Mouse (Mus musculus) neural tube, embryonic 15.5 days (tissue): Measurements from ENCODE around the gene Tbc1d2. TPM values are rescaled to one million over a fixed set of nuclear protein-coding genes. Genes with fewer than 3 reads are reported as not detected.

Experiments used
- ATAC-seq: fragments of 200-750 bp; cut with Nextera tagmentation; 2 replicates; pipeline ENCODE4 v1.8.0; 2017; ENCODE audit warnings: mild to moderate bottlenecking, moderate TSS enrichment, moderate library complexity; ENCODE audit not compliant: low FRiP score
- H3K27ac ChIP-seq: fragments of 300-500 bp; sonication (generic); replicated peaks from 2 replicates; pipeline ENCODE4 v1.5.1; 2015; ENCODE audit warnings: mild to moderate bottlenecking, inconsistent platforms
- H3K27me3 ChIP-seq: fragments of 300-500 bp; sonication (generic); replicated peaks from 2 replicates; pipeline ENCODE4 v1.6.1; 2015; ENCODE audit warnings: inconsistent platforms
- H3K36me3 ChIP-seq: fragments of 300-500 bp; sonication (generic); 2 replicates; pipeline ENCODE4 v1.6.1; 2015; ENCODE audit warnings: inconsistent platforms
- H3K4me1 ChIP-seq: fragments of 300-500 bp; sonication (generic); 2 replicates; pipeline ENCODE4 v1.6.1; 2015; ENCODE audit warnings: inconsistent platforms
- H3K4me2 ChIP-seq: fragments of 300-500 bp; sonication (generic); 2 replicates; pipeline ENCODE4 v1.6.1; 2015; ENCODE audit warnings: inconsistent platforms, mild to moderate bottlenecking, moderate library complexity
- H3K4me3 ChIP-seq: fragments of 300-500 bp; sonication (generic); replicated peaks from 2 replicates; pipeline ENCODE4 v1.5.1; 2015; ENCODE audit warnings: mild to moderate bottlenecking, inconsistent platforms
- H3K9ac ChIP-seq: fragments of 300-500 bp; sonication (generic); replicated peaks from 2 replicates; pipeline ENCODE4 v1.6.1; 2015; ENCODE audit warnings: mild to moderate bottlenecking, inconsistent platforms
- H3K9me3 ChIP-seq: fragments of 300-500 bp; sonication (generic); replicated peaks from 2 replicates; pipeline ENCODE4 v1.6.1; 2016; ENCODE audit warnings: inconsistent platforms
- WGBS: fragments of 180-500 bp; shearing (Covaris S2); methylation state at CpG from one replicate; pipeline ENCODE4 v1.1.7; 2015; ENCODE audit warnings: mixed read lengths; 5-methylcytosine and 5-hydroxymethylcytosine counted together
- polyA plus RNA-seq: library from polyadenylated mRNA; unstranded; fragments of >200 nt; fragmentation: Nextera tagmentation; extraction: Ambion mirVana; gene quantifications from 2 replicates; pipeline ENCODE4 v1.2.1, GENCODE M21; 2015

The Tbc1d2 gene
- polyA plus RNA-seq, 1 experiment from 2014 or later: 0.73 TPM

DNA sequence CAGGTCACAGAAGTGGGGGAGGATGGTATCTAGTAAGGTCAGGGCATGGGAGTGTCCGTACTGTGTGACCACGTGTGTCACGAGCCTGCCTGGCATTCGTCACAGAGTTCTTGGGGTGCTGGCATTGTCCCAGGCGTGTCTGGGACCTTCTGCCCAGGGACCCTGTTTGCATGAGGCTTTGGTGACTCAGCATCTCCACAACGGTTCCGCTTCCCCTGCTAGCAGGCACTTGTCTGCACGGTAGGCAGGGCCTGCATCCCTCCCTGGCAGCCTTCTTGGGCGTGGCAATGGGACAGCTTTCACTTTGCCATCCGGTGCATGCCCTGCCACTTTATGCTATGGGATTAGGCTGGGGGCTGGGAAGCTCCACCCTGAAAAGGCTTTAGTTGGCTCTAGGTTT is 86.2 kb downstream of the Tbc1d2 start:
- H3K36me3 ChIP-seq: no peaks in the 10 kb centered on the region
- H3K27me3 ChIP-seq: no peaks in the 10 kb centered on the region
- H3K27ac ChIP-seq: no peak overlapping the region
- no peaks in the 10 kb centered on the region for H3K9me3 ChIP-seq
- H3K4me1 ChIP-seq: no peaks in the 10 kb centered on the region
- 79% methylated on average over 10 of the region's 10 CpGs for WGBS
- ATAC-seq: no peak
- no peak overlapping the region for H3K9ac ChIP-seq
- H3K4me2 ChIP-seq: no peak overlapping the region
- H3K4me3 ChIP-seq: no peak overlapping the region

DNA sequence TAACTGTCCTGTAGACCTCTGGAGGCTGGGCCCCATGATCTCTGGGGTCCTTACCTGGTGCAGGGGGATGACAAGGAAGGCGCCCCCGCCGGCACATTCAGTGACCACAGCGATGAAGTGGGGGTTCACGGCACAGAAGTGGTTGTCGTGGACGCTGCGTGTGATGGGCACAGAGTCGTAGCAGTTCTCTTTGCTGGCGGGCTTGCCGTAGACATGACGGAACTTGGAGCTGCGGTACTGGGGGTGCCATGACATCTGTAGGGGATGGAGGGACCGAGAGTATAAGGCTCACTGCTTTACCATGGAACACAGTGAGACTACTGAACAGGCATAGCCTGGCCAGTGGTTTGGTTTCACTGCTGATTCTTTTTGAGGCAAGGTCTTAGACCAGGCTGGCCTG is 87.2 kb downstream of the Tbc1d2 start:
- H3K36me3 ChIP-seq: no peaks in the 10 kb centered on the region
- no peak overlapping the region for H3K4me2 ChIP-seq
- no peaks in the 10 kb centered on the region for H3K4me1 ChIP-seq
- H3K9ac ChIP-seq: no peak overlapping the region
- H3K27me3 ChIP-seq: no peaks in the 10 kb centered on the region
- H3K9me3 ChIP-seq: no peaks in the 10 kb centered on the region
- 96% methylated on average over 14 of the region's 14 CpGs for WGBS
- H3K27ac ChIP-seq: no peak overlapping the region
- H3K4me3 ChIP-seq: no peak overlapping the region
- ATAC-seq: no peak

DNA sequence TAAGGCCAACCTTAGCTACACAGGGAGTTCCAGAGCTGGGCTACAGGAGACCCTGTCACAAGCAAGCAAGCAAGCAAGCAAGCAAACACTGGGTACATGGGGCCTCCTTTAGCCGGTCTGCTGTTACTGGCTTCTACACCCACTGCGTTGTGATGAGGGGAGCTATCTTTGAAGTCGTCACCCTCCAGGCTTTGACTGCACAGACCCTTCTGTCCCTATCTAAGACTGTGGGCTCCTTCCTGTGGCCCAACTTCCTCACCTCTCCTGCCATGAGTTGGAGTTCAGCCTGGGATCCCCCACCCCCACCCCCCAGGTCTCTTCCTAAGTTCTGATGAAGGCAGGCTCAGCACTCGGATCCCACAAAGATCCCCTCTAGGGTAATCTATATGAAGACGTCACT is 88.0 kb downstream of the Tbc1d2 start:
- 83% methylated on average over 5 of the region's 5 CpGs for WGBS
- Histone ChIP-seq H3K4me3 (no peak overlapping the region), H3K36me3 (no peaks in the 10 kb centered on the region), H3K27me3 (no peaks in the 10 kb centered on the region), H3K9ac (no peak overlapping the region), H3K9me3 (no peaks in the 10 kb centered on the region), H3K4me2 (no peak overlapping the region), H3K27ac (no peak overlapping the region), H3K4me1 (no peaks in the 10 kb centered on the region)
- ATAC-seq: no peak

DNA sequence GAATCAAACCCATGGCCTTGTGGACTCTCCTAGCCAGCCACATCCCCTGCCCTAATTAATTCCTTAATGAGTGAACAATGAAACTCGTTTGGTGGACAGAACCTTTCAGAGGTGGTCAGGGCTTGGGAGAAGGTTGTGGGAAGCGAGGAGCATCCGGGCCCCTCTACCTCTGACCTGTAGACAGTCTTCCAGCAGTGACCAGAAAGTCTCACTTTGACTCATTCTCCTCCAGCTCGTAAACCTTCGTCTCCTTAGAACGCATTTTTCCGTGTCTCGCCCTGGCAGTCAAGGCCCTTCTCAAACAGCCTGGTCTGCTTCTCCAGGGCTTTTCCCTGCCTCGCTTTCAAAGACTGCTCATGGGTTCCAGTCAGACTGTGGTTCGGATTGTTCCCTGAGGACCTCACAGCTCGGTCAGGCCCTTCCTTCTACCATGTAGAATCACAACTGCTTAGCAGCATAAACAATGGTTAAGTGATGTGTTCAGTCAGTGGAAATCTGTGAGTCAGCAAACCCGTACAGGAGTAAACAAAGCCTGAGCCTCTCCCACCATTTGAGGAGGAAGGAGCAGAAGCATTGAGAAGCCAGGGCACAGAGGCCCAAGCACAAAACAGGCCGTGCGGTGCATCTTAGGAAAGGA is 89.8 kb downstream of the Tbc1d2 start:
- Histone ChIP-seq H3K36me3 (no peaks in the 10 kb centered on the region), H3K27ac (no peak overlapping the region), H3K4me1 (no peaks in the 10 kb centered on the region), H3K4me2 (no peak overlapping the region), H3K27me3 (no peaks in the 10 kb centered on the region), H3K4me3 (no peak overlapping the region), H3K9ac (no peak overlapping the region), H3K9me3 (no peaks in the 10 kb centered on the region)
- WGBS: 75% methylated on average over 14 of the region's 14 CpGs
- ATAC-seq: no peak

DNA sequence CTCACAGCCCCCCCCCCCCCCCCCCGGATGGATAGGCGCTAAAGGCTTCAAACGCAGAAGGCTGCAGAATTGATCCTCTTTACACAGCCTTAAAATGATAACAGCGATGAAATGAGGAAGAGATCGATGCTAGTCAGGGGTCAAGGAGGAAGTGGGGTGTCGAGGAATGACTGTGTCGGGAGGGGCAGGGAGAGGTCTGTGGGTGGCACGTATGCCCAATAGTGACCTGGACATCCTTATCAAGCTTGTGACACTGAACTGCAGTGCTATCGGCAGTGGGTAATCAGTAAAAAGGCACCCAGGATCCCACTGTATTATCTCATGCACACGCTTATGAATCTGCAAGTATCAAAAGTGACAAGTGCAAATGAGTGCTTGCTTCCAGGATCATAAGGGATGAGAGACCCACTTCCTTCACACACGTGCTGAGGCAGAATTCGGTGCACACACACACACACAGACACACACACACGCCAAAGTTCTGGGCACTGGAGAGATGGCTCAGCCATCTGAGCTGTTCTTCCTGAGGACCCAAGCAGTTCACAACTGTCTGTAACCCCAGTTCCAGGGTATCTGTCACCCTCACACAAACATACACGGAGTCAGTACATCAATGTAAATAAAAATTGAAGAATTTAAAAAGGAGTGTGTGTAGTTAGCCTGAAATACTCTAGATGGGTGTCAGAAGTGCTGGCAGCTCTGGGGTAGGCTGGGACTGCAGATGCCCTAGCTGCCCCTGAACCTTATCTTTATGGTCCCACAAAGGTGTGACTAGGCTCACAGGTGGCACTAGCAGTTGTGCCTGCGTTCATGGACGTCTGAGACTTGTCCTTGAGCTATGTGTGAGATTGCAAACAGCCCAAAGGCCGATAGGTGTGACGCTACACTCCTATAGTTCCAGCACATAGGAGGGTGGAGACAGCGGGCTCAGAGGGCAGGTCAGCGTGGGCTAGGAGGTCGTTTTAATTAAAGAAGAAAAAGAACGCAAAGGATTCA is 91.0 kb downstream of the Tbc1d2 start:
- Histone ChIP-seq H3K4me1 (no peaks in the 10 kb centered on the region), H3K27ac (no peak overlapping the region), H3K4me2 (no peak overlapping the region), H3K9ac (no peak overlapping the region), H3K36me3 (no peaks in the 10 kb centered on the region), H3K27me3 (no peaks in the 10 kb centered on the region), H3K4me3 (no peak overlapping the region), H3K9me3 (no peaks in the 10 kb centered on the region)
- ATAC-seq: no peak
- 77% methylated on average over 22 of the region's 22 CpGs for WGBS

DNA sequence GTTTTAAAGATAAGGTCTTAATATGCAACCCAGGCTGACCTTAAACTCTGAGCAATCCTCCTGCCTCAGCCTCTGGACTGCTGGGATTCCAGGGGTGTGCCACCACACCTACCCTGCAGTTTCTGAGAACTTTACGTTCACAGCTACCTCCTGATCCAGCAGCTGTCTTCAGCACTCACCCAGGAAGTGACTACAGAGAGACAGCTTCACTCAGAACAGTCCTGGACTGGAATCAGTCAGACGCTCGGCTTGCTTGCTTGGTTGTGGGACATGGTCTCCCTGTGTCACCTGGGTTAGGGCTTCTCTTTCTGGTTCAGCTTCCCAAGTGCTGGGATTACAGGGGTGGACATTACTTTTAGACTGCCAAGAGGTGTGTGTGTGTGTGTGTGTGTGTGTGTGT is 93.1 kb downstream of the Tbc1d2 start:
- Histone ChIP-seq H3K4me2 (no peak overlapping the region), H3K9me3 (no peaks in the 10 kb centered on the region), H3K27me3 (no peaks in the 10 kb centered on the region), H3K4me1 (no peaks in the 10 kb centered on the region), H3K9ac (no peak overlapping the region), H3K4me3 (no peak overlapping the region), H3K36me3 (no peaks in the 10 kb centered on the region), H3K27ac (no peak overlapping the region)
- ATAC-seq: no peak
- 84% methylated on average over 3 of the region's 3 CpGs for WGBS

DNA sequence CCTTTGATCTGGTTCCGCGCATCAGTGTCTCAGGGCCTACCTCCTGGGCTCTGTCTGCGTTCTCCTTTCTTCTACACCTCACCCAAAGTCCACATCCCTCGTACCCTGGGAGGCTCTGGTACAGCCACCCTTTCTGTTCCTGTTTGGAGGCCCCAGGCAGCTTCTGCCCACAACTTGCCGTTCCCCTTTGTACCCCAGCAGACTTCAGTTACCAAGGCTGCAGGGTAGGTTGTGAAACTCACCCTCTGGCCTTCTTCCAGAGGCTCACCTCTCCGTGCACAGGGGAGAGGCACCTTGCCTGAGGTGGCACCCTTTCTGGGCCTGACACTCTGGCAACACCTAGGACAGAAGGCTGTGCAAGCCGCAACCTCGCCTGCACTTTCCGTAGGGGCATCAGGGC is 94.2 kb downstream of the Tbc1d2 start:
- Histone ChIP-seq H3K4me3 (no peak overlapping the region), H3K36me3 (no peaks in the 10 kb centered on the region), H3K4me2 (no peak overlapping the region), H3K9me3 (no peaks in the 10 kb centered on the region), H3K27me3 (no peaks in the 10 kb centered on the region), H3K9ac (no peak overlapping the region), H3K27ac (no peak overlapping the region), H3K4me1 (no peaks in the 10 kb centered on the region)
- no peak for ATAC-seq
- WGBS: 86% methylated on average over 9 of the region's 9 CpGs

Other genes with a start within 250 kb of the Tbc1d2 start
- 0.24 and 1.2 TPM in 2 replicates for gene Hemgn, start 236.7 kb downstream of the Tbc1d2 start, polyA plus RNA-seq
- 70.3 and 129 TPM in 2 replicates for gene Anp32b, start 199.3 kb downstream of the Tbc1d2 start, polyA plus RNA-seq
- gene Nans, start 161.0 kb downstream of the Tbc1d2 start, polyA plus RNA-seq: 76.5 and 85.4 TPM in 2 replicates
- gene Trim14, start 114.1 kb downstream of the Tbc1d2 start, polyA plus RNA-seq: 1.5 and 5.1 TPM in 2 replicates
- 9.8 and 18.7 TPM in 2 replicates for gene Coro2a, start 48.0 kb downstream of the Tbc1d2 start, polyA plus RNA-seq